Mouse (Mus musculus) embryonic facial prominence, embryonic 13.5 days (tissue): Measurements from ENCODE around the gene Mlh1. TPM values are rescaled to one million over a fixed set of nuclear protein-coding genes. Genes with fewer than 3 reads are reported as not detected.
A peak's percentile ranks its signal among the peaks of the same experiment; 100 is the strongest.

Experiments used
- ATAC-seq: fragments of 200-750 bp; cut with Nextera tagmentation; 2 replicates; pipeline ENCODE4 v1.8.0; 2017; ENCODE audit warnings: low read depth; ENCODE audit not compliant: insufficient number of reproducible peaks, insufficient read depth, low FRiP score, low TSS enrichment
- H3K27ac ChIP-seq: fragments of 300-500 bp; sonication (generic); 2 replicates; pipeline ENCODE4 v1.5.1; 2015; ENCODE audit warnings: moderate library complexity, mild to moderate bottlenecking, inconsistent platforms
- H3K27me3 ChIP-seq: fragments of 300-500 bp; sonication (generic); 2 replicates; pipeline ENCODE4 v1.6.1; 2015; ENCODE audit warnings: mild to moderate bottlenecking, inconsistent platforms
- H3K36me3 ChIP-seq: fragments of 300-500 bp; sonication (generic); 2 replicates; pipeline ENCODE4 v1.6.1; 2015; ENCODE audit warnings: mild to moderate bottlenecking, inconsistent platforms
- H3K4me1 ChIP-seq: fragments of 300-500 bp; sonication (generic); 2 replicates; pipeline ENCODE4 v1.6.1; 2015; ENCODE audit warnings: inconsistent platforms
- H3K4me2 ChIP-seq: fragments of 300-500 bp; sonication (generic); 2 replicates; pipeline ENCODE4 v1.6.1; 2015; ENCODE audit warnings: moderate library complexity, mild to moderate bottlenecking, inconsistent platforms
- H3K4me3 ChIP-seq: fragments of 300-500 bp; sonication (generic); 2 replicates; pipeline ENCODE4 v1.5.1; 2015; ENCODE audit warnings: mild to moderate bottlenecking, inconsistent platforms
- H3K9ac ChIP-seq: fragments of 300-500 bp; sonication (generic); 2 replicates; pipeline ENCODE4 v1.6.1; 2015; ENCODE audit warnings: mild to moderate bottlenecking, inconsistent platforms
- H3K9me3 ChIP-seq: fragments of 300-500 bp; sonication (generic); 2 replicates; pipeline ENCODE4 v1.6.1; 2016; ENCODE audit warnings: inconsistent platforms
- WGBS: fragments of 180-500 bp; shearing (Covaris S2); methylation state at CpG from one replicate; pipeline ENCODE4 v1.1.7; 2015; ENCODE audit warnings: mixed read lengths; 5-methylcytosine and 5-hydroxymethylcytosine counted together
- polyA plus RNA-seq: library from polyadenylated mRNA; unstranded; fragments of >200 nt; fragmentation: Nextera tagmentation; extraction: Ambion mirVana; gene quantifications from 2 replicates; pipeline ENCODE4 v1.2.1, GENCODE M21; 2015

Mlh1 gene
- polyA plus RNA-seq, 1 experiment from 2014 or later = 35.3 TPM

GRCm38 (mm10) chr9:111247682-111248246 lies 23.8 kb downstream of the Mlh1 start:
- H3K9me3 ChIP-seq = no peaks in the 10 kb centered on the region
- 80% methylated on average over 3 of the region's 3 CpGs for WGBS
- H3K27ac ChIP-seq = no peak overlapping the region
- no peak overlapping the region for H3K9ac ChIP-seq
- ATAC-seq = no peak
- H3K4me2 ChIP-seq = no peak overlapping the region
- H3K36me3 ChIP-seq = peaks cover 64% of the 10 kb centered on the region
- no peaks in the 10 kb centered on the region for H3K27me3 ChIP-seq
- H3K4me1 ChIP-seq = no peaks in the 10 kb centered on the region
- no peak overlapping the region for H3K4me3 ChIP-seq

GRCm38 (mm10) chr9:111245546-111245945 lies 26.0 kb downstream of the Mlh1 start:
- Histone ChIP-seq H3K4me2 (no peak overlapping the region), H3K4me3 (no peak overlapping the region), H3K9ac (no peak overlapping the region), H3K27ac (no peak overlapping the region), H3K36me3 (peaks cover 53% of the 10 kb centered on the region), H3K9me3 (no peaks in the 10 kb centered on the region), H3K27me3 (no peaks in the 10 kb centered on the region), H3K4me1 (no peaks in the 10 kb centered on the region)
- ATAC-seq = no peak
- 78% methylated on average over 6 of the region's 6 CpGs for WGBS

GRCm38 (mm10) chr9:111243384-111243783 lies 28.2 kb downstream of the Mlh1 start:
- ATAC-seq = no peak
- no peaks in the 10 kb centered on the region for H3K27me3 ChIP-seq
- H3K4me2 ChIP-seq = no peak overlapping the region
- H3K4me1 ChIP-seq = no peaks in the 10 kb centered on the region
- H3K9me3 ChIP-seq = no peaks in the 10 kb centered on the region
- no peak overlapping the region for H3K4me3 ChIP-seq
- H3K27ac ChIP-seq = peak overlapping the region; percentile 48
- 59% methylated on average over 6 of the region's 6 CpGs for WGBS
- no peak overlapping the region for H3K9ac ChIP-seq
- H3K36me3 ChIP-seq = peaks cover 53% of the 10 kb centered on the region

- Histone ChIP-seq H3K4me1 (no peaks in the 10 kb centered on the region), H3K27me3 (no peaks in the 10 kb centered on the region), H3K4me3 (no peak overlapping the region), H3K27ac (no peak overlapping the region), H3K4me2 (no peak overlapping the region), H3K9me3 (no peaks in the 10 kb centered on the region), H3K36me3 (peaks cover 70% of the 10 kb centered on the region), H3K9ac (no peak overlapping the region)
- ATAC-seq = no peak
- WGBS = 85% methylated on average over 4 of the region's 4 CpGs
These were observed 31.8 kb downstream of the Mlh1 start for GRCm38 (mm10) chr9:111239821-111240220.

GRCm38 (mm10) chr9:111237726-111238125 lies 33.9 kb downstream of the Mlh1 start:
- Histone ChIP-seq H3K9ac (no peak overlapping the region), H3K4me2 (no peak overlapping the region), H3K27me3 (no peaks in the 10 kb centered on the region), H3K36me3 (peaks cover 85% of the 10 kb centered on the region), H3K4me1 (no peaks in the 10 kb centered on the region), H3K27ac (no peak overlapping the region), H3K4me3 (no peak overlapping the region), H3K9me3 (no peaks in the 10 kb centered on the region)
- ATAC-seq = no peak

- H3K4me2 ChIP-seq = no peak overlapping the region
- no peaks in the 10 kb centered on the region for H3K4me1 ChIP-seq
- no peak overlapping the region for H3K4me3 ChIP-seq
- no peak overlapping the region for H3K9ac ChIP-seq
- no peak for ATAC-seq
- no peaks in the 10 kb centered on the region for H3K9me3 ChIP-seq
- H3K27ac ChIP-seq = no peak overlapping the region
- peaks cover 86% of the 10 kb centered on the region for H3K36me3 ChIP-seq
- no peaks in the 10 kb centered on the region for H3K27me3 ChIP-seq
- WGBS = 89% methylated on average over 9 of the region's 9 CpGs
These were observed 36.9 kb downstream of the Mlh1 start for GRCm38 (mm10) chr9:111234701-111235100.

GRCm38 (mm10) chr9:111228446-111228845 lies 43.1 kb downstream of the Mlh1 start:
- Histone ChIP-seq H3K27ac (no peak overlapping the region), H3K27me3 (no peaks in the 10 kb centered on the region), H3K9me3 (no peaks in the 10 kb centered on the region), H3K9ac (no peak overlapping the region), H3K4me2 (no peak overlapping the region), H3K4me3 (no peak overlapping the region), H3K4me1 (peaks cover 4% of the 10 kb centered on the region), H3K36me3 (peaks cover 82% of the 10 kb centered on the region)
- ATAC-seq = no peak
- 88% methylated on average over 5 of the region's 5 CpGs for WGBS

- Histone ChIP-seq H3K36me3 (peaks cover 69% of the 10 kb centered on the region), H3K27ac (peak overlapping the region; percentile 39)
- WGBS = 27% methylated on average over 5 of the region's 5 CpGs
These were observed 48.2 kb downstream of the Mlh1 start for GRCm38 (mm10) chr9:111223406-111223805.

GRCm38 (mm10) chr9:111221580-111221979 lies 50.0 kb downstream of the Mlh1 start:
- H3K9ac ChIP-seq = no peak overlapping the region
- H3K4me1 ChIP-seq = peaks cover 10% of the 10 kb centered on the region
- no peak for ATAC-seq
- H3K4me2 ChIP-seq = no peak overlapping the region
- H3K36me3 ChIP-seq = peaks cover 63% of the 10 kb centered on the region
- 76% methylated on average over 1 of the region's 1 CpGs for WGBS
- no peak overlapping the region for H3K4me3 ChIP-seq
- no peaks in the 10 kb centered on the region for H3K9me3 ChIP-seq
- no peaks in the 10 kb centered on the region for H3K27me3 ChIP-seq
- H3K27ac ChIP-seq = no peak overlapping the region

More at GRCm38 (mm10) chr9:111223406-111223805, 48.2 kb downstream of the Mlh1 start:
- Histone ChIP-seq H3K4me1 (peaks cover 10% of the 10 kb centered on the region), H3K4me2 (no peak overlapping the region), H3K27me3 (no peaks in the 10 kb centered on the region), H3K9me3 (no peaks in the 10 kb centered on the region), H3K4me3 (no peak overlapping the region), H3K9ac (no peak overlapping the region)
- ATAC-seq = no peak

- H3K4me2 ChIP-seq = no peak overlapping the region
- H3K4me3 ChIP-seq = no peak overlapping the region
- H3K27ac ChIP-seq = no peak overlapping the region
- 89% methylated on average over 5 of the region's 5 CpGs for WGBS
- peaks cover 63% of the 10 kb centered on the region for H3K36me3 ChIP-seq
- H3K27me3 ChIP-seq = no peaks in the 10 kb centered on the region
- no peak overlapping the region for H3K9ac ChIP-seq
- ATAC-seq = no peak
- H3K9me3 ChIP-seq = no peaks in the 10 kb centered on the region
- peaks cover 10% of the 10 kb centered on the region for H3K4me1 ChIP-seq
These were observed 51.0 kb downstream of the Mlh1 start for GRCm38 (mm10) chr9:111220551-111221080.

GRCm38 (mm10) chr9:111216424-111216823 lies 55.2 kb downstream of the Mlh1 start:
- Histone ChIP-seq H3K9me3 (no peaks in the 10 kb centered on the region), H3K9ac (no peak overlapping the region), H3K4me1 (peaks cover 13% of the 10 kb centered on the region), H3K27ac (no peak overlapping the region), H3K27me3 (no peaks in the 10 kb centered on the region), H3K36me3 (peaks cover 49% of the 10 kb centered on the region), H3K4me2 (no peak overlapping the region), H3K4me3 (no peak overlapping the region)
- no peak for ATAC-seq

GRCm38 (mm10) chr9:111213501-111213900 lies 58.1 kb downstream of the Mlh1 start:
- H3K4me2 ChIP-seq = no peak overlapping the region
- peaks cover 13% of the 10 kb centered on the region for H3K4me1 ChIP-seq
- WGBS = 46% methylated on average over 6 of the region's 6 CpGs
- no peak overlapping the region for H3K4me3 ChIP-seq
- no peak overlapping the region for H3K27ac ChIP-seq
- no peak for ATAC-seq
- H3K27me3 ChIP-seq = no peaks in the 10 kb centered on the region
- H3K36me3 ChIP-seq = peaks cover 39% of the 10 kb centered on the region
- no peak overlapping the region for H3K9ac ChIP-seq
- no peaks in the 10 kb centered on the region for H3K9me3 ChIP-seq
